Mouse (Mus musculus): ENCODE data around the gene Ddx19a.

DNA sequence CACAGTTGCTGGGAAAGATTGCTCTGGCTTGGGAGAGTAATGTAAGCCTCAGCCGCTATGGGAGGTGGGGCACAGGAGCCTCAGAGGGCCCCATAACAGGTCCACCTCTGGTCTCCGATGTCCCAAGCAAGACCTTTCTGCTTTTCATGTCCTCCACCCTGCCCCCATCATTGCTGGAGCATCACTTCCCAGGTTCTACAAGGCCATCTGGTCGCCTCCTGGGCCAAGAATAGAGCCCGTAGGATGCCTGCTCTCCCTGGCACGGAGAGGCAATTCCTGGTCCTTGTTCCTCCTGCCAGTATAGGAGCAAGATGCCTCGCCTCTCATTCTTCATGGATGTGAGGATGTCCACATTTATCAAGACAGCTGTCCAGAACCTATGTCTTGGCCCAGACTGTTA lies 37.7 kb downstream of the Ddx19a start:
- TF ChIP-seq CTCF (IDR thresholded peaks at IDR 0.05; ENCODE audit: control insufficient read depth, insufficient read depth, insufficient read length) = no peak
- no peak for TF ChIP-seq FOSL1 (IDR thresholded peaks at IDR 0.05; ENCODE audit: insufficient read depth, low read length, poor library complexity, severe bottlenecking)
- TF ChIP-seq MYOG (IDR thresholded peaks at IDR 0.05; ENCODE audit: control insufficient read depth, extremely low read depth, insufficient read length) = no peak
- no peak for TF ChIP-seq CEBPB (IDR thresholded peaks at IDR 0.05; ENCODE audit: low read depth)

Measured in C2C12 (cell line).